Mouse (Mus musculus): Measurements from ENCODE around the gene Rab20.

DNA sequence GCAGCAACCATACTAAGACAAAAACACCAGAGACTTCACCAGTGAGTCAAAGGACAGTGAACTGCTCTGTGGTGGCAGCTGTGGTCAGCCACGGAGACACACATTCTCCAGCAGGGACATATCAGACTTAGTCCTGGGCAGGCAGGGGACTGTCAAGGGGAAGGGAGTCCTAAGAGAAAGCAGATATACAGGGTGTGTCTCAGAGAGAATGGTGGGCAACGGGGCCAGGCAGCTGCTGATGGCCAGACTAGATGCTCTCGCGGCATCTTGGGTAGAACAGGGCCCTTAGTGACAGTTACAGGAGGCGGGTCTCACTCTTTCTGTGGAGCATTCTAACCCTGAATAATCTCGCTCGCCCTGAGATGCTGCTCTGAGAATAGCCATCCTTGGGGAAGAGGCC lies 34.3 kb downstream of the Rab20 start:
- TF ChIP-seq CTCF (IDR thresholded peaks at IDR 0.05; ENCODE audit: borderline replicate concordance, control insufficient read depth, extremely low read depth, insufficient read depth, low read length, poor library complexity) (no peak), POLR2A (IDR thresholded peaks at IDR 0.05; ENCODE audit: control insufficient read depth, extremely low read depth, insufficient read depth, low read length, poor library complexity) (no peak)
